Mouse (Mus musculus) intestine, embryonic 14.5 days (tissue): Measurements from ENCODE around the gene Cyba. TPM values are rescaled to one million over a fixed set of nuclear protein-coding genes. Genes with fewer than 3 reads are reported as not detected.

ENCODE experiments used
- ATAC-seq: fragments of 200-750 bp; cut with Nextera tagmentation; replicated peaks from 2 replicates; pipeline ENCODE4 v1.8.0; 2017; ENCODE audit warnings: low read depth, moderate number of reproducible peaks, moderate TSS enrichment, moderate library complexity; ENCODE audit not compliant: low FRiP score, low TSS enrichment
- DNase-seq: peaks from one replicate; pipeline ENCODE4 v3.0.0-alpha.2; 2018; ENCODE audit warnings: low spot score
- H3K27ac ChIP-seq: fragments of 300-500 bp; sonication (generic); 2 replicates; pipeline ENCODE4 v1.5.1; 2014; ENCODE audit warnings: low read depth, mild to moderate bottlenecking, control low read depth
- H3K27me3 ChIP-seq: fragments of 300-500 bp; sonication (generic); replicated peaks from 2 replicates; pipeline ENCODE4 v1.6.1; 2014; ENCODE audit warnings: low read length, control low read depth; ENCODE audit not compliant: control insufficient read depth, insufficient read depth
- H3K36me3 ChIP-seq: fragments of 300-500 bp; sonication (generic); 2 replicates; pipeline ENCODE4 v1.6.1; 2014; ENCODE audit warnings: low read length, control low read depth; ENCODE audit not compliant: control insufficient read depth, insufficient read depth
- H3K4me1 ChIP-seq: fragments of 300-500 bp; sonication (generic); replicated peaks from 2 replicates; pipeline ENCODE4 v1.6.1; 2014; ENCODE audit warnings: low read length, control low read depth, mixed read lengths; ENCODE audit not compliant: control insufficient read depth, insufficient read depth
- H3K4me2 ChIP-seq: fragments of 300-500 bp; sonication (generic); 2 replicates; pipeline ENCODE4 v1.6.1; 2014; ENCODE audit warnings: low read length
- H3K4me3 ChIP-seq: fragments of 300-500 bp; sonication (generic); 2 replicates; pipeline ENCODE4 v1.5.1; 2014; ENCODE audit warnings: low read depth, low read length, control low read depth, mixed read lengths
- H3K9ac ChIP-seq: fragments of 300-500 bp; sonication (generic); 2 replicates; pipeline ENCODE4 v1.6.1; 2014; ENCODE audit warnings: mild to moderate bottlenecking, low read length
- H3K9me3 ChIP-seq: fragments of 300-500 bp; sonication (generic); 2 replicates; pipeline ENCODE4 v1.6.1; 2016; ENCODE audit warnings: low read length, control low read depth; ENCODE audit not compliant: control insufficient read depth
- WGBS: fragments of 180-500 bp; shearing (Covaris S2); extraction: QIAGEN DNeasy Blood & Tissue Kit; methylation state at CpG from one replicate; pipeline ENCODE4 v1.1.7; 2014; 5-methylcytosine and 5-hydroxymethylcytosine counted together
- polyA plus RNA-seq: library from polyadenylated mRNA; unstranded; fragments of >200 nt; fragmentation: Nextera tagmentation; extraction: Ambion mirVana; gene quantifications from 2 replicates; pipeline ENCODE4 v1.2.1, GENCODE M21; 2014

Gene Cyba
- polyA plus RNA-seq, 1 experiment from 2014 or later = 307 TPM

DNA sequence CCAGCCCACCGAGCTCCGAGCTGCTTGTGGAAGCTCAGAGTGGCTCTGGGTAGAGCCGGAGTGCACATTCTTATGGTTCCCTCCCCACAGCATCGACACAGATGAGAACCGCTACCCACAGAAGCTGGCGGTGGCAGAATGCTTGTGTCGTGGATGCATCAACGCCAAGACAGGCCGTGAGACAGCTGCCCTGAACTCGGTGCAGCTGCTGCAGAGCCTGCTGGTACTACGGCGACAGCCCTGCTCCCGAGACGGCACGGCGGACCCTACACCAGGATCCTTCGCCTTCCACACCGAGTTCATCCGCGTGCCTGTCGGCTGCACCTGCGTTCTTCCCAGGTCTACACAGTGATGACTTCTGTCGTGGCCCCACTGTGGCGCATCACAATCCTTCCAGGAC, 9.5 kb downstream of the Cyba start:
- Histone ChIP-seq H3K9me3 (no peaks in the 10 kb centered on the region), H3K4me3 (no peak overlapping the region), H3K27me3 (no peaks in the 10 kb centered on the region), H3K36me3 (peaks cover 13% of the 10 kb centered on the region), H3K4me2 (no peak overlapping the region), H3K9ac (no peak overlapping the region), H3K27ac (no peak overlapping the region), H3K4me1 (no peaks in the 10 kb centered on the region)
- DNase-seq (no peak), ATAC-seq (no peak)
- WGBS = 87% methylated on average over 24 of the region's 24 CpGs

DNA sequence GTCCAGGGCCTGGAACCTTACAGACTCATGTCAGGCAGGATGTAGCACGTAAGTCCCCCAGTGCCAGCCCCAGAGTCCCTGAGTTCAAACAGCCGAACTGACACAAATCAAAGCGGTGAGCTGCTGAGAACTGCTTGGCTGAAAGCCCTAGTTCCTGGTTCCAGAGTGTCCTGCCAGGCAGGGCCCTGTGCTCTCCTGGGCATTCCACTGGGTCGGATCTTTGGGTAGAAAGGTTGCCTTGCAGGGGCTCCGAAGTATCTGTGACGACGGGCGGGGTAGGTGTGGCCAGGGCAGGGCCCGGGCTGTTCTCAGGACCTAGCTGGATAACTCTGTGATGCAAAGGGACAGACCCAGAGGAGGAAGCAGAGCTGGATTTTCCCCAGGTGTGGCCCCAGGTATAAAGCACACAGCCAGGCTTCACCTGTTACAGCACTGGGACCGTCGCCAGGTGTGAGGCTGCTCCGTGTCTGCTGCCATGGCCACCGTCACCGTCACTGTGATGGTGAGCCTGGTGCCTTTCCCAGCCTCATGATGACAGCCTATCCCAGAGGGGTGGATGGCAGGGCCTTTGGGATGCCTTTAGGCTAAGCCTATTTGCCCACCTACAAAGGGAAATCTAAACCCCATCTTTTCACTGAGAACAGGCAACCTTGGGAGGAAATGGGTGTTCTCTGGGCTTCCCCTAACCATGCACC, 11.2 kb downstream of the Cyba start, which contains the start of gene Il17c:
TSS of gene Il17c (plus strand) at position 645 of the 695 bp plus-strand sequence.
- H3K9me3 ChIP-seq = no peaks in the 10 kb centered on the region
- H3K36me3 ChIP-seq = peaks cover 29% of the 10 kb centered on the region
- no peak within 1 kb of the TSS for H3K27ac ChIP-seq
- H3K4me3 ChIP-seq = no peak within 1 kb of the TSS
- no peak within 1 kb of the TSS for H3K4me2 ChIP-seq
- no peak within 1 kb of the TSS for H3K9ac ChIP-seq
- 77% methylated on average over 14 of the region's 14 CpGs for WGBS
- peak; percentile 59 for DNase-seq
- no peaks in the 10 kb centered on the region for H3K4me1 ChIP-seq
- no peaks in the 10 kb centered on the region for H3K27me3 ChIP-seq
- ATAC-seq = peak; percentile 53

DNA sequence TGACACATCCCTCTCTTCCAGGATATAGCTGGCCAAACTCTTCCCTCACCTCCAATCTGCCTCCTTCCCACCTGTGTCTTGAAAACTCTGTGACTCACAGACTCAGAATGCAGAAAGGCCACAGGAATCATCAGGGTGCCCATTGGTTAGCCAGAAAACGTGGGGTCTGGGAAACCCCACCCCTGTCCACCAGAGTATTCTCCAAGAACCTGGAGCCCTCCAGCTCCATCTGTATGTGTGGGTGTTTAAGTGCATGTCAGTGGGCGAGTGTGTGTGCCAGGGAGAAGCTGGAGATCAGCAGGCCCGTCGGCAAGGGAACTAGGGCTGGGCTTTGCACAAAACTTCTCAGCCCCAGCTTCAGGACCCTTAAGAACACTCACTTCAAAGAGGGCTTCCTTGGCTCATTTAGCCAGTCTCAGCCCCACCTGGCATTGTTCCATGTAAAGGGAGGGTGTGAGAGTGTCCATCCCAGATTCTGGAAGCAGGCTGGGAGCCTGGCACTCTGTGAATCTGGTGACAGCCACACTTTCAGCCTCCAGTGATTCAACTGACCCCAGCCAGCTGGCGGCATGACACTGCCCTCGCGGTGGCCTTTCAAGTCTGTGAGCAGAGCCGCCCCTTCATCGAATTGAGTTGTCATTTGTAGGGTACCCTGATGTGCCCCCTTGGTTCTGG, 12.7 kb downstream of the Cyba start:
- ATAC-seq (no peak), DNase-seq (no peak)
- Histone ChIP-seq H3K27ac (no peak overlapping the region), H3K9me3 (no peaks in the 10 kb centered on the region), H3K36me3 (peaks cover 34% of the 10 kb centered on the region), H3K9ac (no peak overlapping the region), H3K27me3 (no peaks in the 10 kb centered on the region), H3K4me3 (no peak overlapping the region), H3K4me1 (no peaks in the 10 kb centered on the region), H3K4me2 (no peak overlapping the region)
- 76% methylated on average over 9 of the region's 9 CpGs for WGBS

DNA sequence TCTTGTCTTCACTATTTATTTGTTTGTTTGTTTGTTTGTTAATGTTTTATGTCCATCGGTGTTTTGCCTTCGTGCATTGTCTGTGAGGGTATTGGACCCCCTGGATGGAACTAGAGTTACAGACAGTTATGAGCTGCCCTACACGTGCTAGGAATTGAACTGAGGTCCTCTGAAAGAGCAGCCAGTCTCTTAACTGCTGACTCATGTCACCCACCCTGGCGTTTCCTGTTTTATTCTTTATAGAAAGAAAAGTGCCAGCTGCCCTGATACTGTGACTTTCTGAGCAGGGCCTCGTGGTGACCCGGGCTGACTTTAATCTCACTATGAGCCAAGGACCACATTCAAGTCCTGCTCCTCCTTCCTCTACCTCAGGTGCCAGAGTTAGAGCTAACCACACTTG, 17.2 kb downstream of the Cyba start:
- Histone ChIP-seq H3K4me1 (no peaks in the 10 kb centered on the region), H3K27me3 (no peaks in the 10 kb centered on the region), H3K9ac (no peak overlapping the region), H3K27ac (no peak overlapping the region), H3K4me3 (no peak overlapping the region), H3K4me2 (no peak overlapping the region), H3K9me3 (no peaks in the 10 kb centered on the region), H3K36me3 (peaks cover 79% of the 10 kb centered on the region)
- DNase-seq (no peak), ATAC-seq (no peak)
- WGBS = 93% methylated on average over 6 of the region's 6 CpGs

DNA sequence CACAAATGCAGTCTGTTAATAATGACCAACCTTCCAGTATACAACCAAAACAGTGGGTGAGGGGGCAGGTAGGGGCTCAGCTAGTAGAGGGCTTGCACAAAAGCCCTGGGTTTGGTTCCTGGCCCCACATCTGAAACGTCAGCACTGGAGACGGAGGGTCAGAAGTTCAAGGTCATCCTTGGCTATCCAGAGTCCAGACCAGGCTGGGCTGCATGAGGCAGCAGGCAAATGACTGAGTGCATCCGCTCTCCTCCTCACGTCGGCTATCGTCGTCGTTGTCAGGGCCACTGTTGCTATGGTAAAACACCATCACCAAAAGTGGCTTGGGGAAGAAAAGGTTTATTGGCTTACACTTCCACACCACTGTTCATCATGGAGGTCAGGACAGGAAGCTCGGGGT, 18.4 kb downstream of the Cyba start:
- H3K27ac ChIP-seq = no peak overlapping the region
- no peak for DNase-seq
- no peak overlapping the region for H3K4me3 ChIP-seq
- H3K36me3 ChIP-seq = peaks cover 91% of the 10 kb centered on the region
- H3K9ac ChIP-seq = no peak overlapping the region
- H3K27me3 ChIP-seq = no peaks in the 10 kb centered on the region
- no peaks in the 10 kb centered on the region for H3K4me1 ChIP-seq
- 79% methylated on average over 9 of the region's 9 CpGs for WGBS
- no peak for ATAC-seq
- no peak overlapping the region for H3K4me2 ChIP-seq
- H3K9me3 ChIP-seq = no peaks in the 10 kb centered on the region

DNA sequence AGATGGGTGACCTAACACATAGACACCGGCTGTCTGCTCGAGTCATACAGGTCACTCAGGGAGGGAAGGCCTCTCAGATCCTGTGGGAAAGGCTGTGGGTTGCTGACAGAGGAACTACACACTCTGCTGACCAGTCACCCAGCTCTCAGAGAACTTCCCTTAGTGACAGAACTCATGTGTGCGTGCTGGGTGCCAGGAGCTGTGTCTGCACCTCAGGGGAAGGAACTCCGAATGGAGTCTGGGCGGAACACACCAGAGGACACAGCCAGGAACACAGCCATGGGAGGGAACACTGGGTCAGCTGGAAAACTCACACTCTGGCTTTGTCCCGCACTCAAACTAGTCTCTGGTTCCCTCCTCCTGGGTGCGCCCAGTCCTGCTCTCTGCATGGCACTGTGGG, 25.1 kb downstream of the Cyba start:
- DNase-seq (no peak), ATAC-seq (no peak)
- Histone ChIP-seq H3K4me3 (no peak overlapping the region), H3K9ac (no peak overlapping the region), H3K36me3 (peaks cover 98% of the 10 kb centered on the region), H3K4me1 (no peaks in the 10 kb centered on the region), H3K4me2 (no peak overlapping the region), H3K27ac (no peak overlapping the region), H3K27me3 (no peaks in the 10 kb centered on the region), H3K9me3 (no peaks in the 10 kb centered on the region)
- WGBS = 93% methylated on average over 7 of the region's 7 CpGs

DNA sequence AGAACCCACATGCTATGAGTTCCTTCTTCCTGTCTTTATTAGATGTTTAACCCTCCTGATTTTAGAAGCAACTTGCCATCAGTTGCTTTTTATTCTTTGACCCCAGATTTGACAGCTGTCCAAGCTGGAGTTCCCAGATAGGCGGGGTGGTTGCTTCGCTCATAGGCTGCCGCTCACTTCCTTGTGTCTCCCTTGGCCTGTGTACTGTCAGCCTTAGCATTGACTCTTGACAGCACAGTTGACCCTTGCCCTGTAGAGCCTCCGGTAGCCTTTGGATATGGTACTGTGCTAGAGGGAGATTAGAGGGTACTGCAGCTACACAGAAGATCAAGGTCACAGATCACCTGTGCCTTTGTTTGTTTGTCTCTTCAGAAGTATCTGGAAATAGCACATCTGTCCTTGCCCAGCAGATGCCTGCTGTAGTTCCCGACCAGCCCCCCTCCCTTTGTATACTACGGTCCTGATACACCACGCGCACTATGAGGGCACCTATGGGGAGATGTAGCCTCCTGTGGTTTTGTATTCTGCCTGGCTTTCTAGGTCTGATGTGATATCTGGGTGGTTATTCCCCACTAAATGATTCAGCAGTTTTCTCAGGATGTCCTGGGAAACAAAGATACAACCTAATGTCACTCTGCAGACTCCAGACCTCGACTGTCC, 27.5 kb downstream of the Cyba start:
- 83% methylated on average over 9 of the region's 9 CpGs for WGBS
- Histone ChIP-seq H3K4me3 (no peak overlapping the region), H3K36me3 (peaks cover 98% of the 10 kb centered on the region), H3K9me3 (no peaks in the 10 kb centered on the region), H3K4me2 (no peak overlapping the region), H3K27me3 (no peaks in the 10 kb centered on the region), H3K4me1 (no peaks in the 10 kb centered on the region), H3K27ac (no peak overlapping the region), H3K9ac (no peak overlapping the region)
- ATAC-seq (no peak), DNase-seq (no peak)

DNA sequence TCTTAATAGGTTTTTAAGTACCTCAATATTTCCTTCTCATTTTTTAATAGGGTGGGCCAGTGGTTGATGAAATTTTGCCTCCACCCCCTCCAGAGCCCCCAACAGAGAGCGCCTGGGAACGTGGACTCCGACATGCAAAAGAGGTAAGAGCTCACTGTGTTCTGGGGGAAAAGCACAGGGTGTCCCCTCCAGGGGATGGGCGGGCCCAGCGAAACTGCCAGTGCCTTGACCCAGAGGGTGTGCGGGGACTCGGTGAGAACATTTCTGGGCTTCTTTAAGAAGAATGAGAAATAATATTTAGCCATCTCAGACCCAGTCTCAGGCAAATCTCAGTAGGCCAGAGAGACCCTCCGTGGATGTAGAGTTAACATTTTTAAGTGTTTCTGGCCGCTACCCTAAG, 34.5 kb downstream of the Cyba start:
- 94% methylated on average over 9 of the region's 9 CpGs for WGBS
- Histone ChIP-seq H3K27me3 (no peaks in the 10 kb centered on the region), H3K4me3 (no peak overlapping the region), H3K9ac (no peak overlapping the region), H3K4me2 (no peak overlapping the region), H3K9me3 (no peaks in the 10 kb centered on the region), H3K36me3 (peaks cover 92% of the 10 kb centered on the region), H3K4me1 (no peaks in the 10 kb centered on the region), H3K27ac (no peak overlapping the region)
- no peak for DNase-seq
- ATAC-seq = no peak
